Mouse (Mus musculus) cerebellum, adult 2 months (tissue): Measurements from ENCODE around the gene Orc2.

Source experiments
- CTCF ChIP-seq: fragments of 200-500 bp; IDR thresholded peaks from 2 replicates; pipeline ENCODE4 v1.5.1; 2011; ENCODE audit warnings: low read depth, mild to moderate bottlenecking, control low read depth, low read length, moderate library complexity, borderline replicate concordance; ENCODE audit not compliant: insufficient read depth
- POLR2A ChIP-seq: fragments of 200-500 bp; IDR thresholded peaks from 2 replicates; pipeline ENCODE4 v1.6.1; 2011; ENCODE audit warnings: low read length, control low read depth, borderline replicate concordance; ENCODE audit not compliant: insufficient read depth

GRCm38 (mm10) chr1:58463935-58464334 lies 41.0 kb downstream of the Orc2 start:
- no peak for TF ChIP-seq CTCF
- TF ChIP-seq POLR2A, result no peak
